Mouse (Mus musculus) spleen, adult 2 months (tissue): ENCODE results near the gene Sart3. TPM values are rescaled to one million over a fixed set of nuclear protein-coding genes. Genes with fewer than 3 reads are reported as not detected.
A peak's percentile ranks its signal among the peaks of the same experiment; 100 is the strongest.
"Not testable (repeated sequence)": the region's sequence is repeated elsewhere in the genome, so short reads cannot be mapped to it uniquely, and the experiment has no call there.

Experiments used
- DNase-seq, 2 experiments: peaks; one replicate each; pipeline versions ENCODE4 v3.0.0 to v3.0.0-alpha.2; 2012 to 2021; ENCODE audit warnings: low spot score in 2 of 2, low read depth in 1 of 2
- H3K27ac ChIP-seq: fragments of 200-500 bp; 2 replicates; pipeline ENCODE4 v1.5.1; 2012; ENCODE audit warnings: low read length, inconsistent platforms; ENCODE audit not compliant: insufficient read depth
- H3K27me3 ChIP-seq: fragments of 200-500 bp; 2 replicates; pipeline ENCODE4 v1.6.1; 2012; ENCODE audit warnings: mild to moderate bottlenecking, moderate library complexity, low read length, inconsistent platforms; ENCODE audit not compliant: control insufficient read depth, insufficient read depth
- H3K36me3 ChIP-seq: fragments of 200-500 bp; 2 replicates; pipeline ENCODE4 v1.6.1; 2012; ENCODE audit warnings: mild to moderate bottlenecking, low read length, inconsistent platforms; ENCODE audit not compliant: control insufficient read depth, insufficient read depth
- H3K4me1 ChIP-seq: fragments of 200-500 bp; 2 replicates; pipeline ENCODE4 v1.6.1; 2011; ENCODE audit warnings: inconsistent platforms; ENCODE audit not compliant: control insufficient read depth, insufficient read depth, insufficient read length
- H3K4me3 ChIP-seq: fragments of 200-500 bp; 2 replicates; pipeline ENCODE4 v1.5.1; 2011; ENCODE audit warnings: mild to moderate bottlenecking, inconsistent platforms; ENCODE audit not compliant: insufficient read depth, insufficient read length; ENCODE audit errors: extremely low read depth
- CTCF ChIP-seq: fragments of 200-500 bp; IDR thresholded peaks from 2 replicates; pipeline ENCODE4 v1.5.1; 2011; ENCODE audit warnings: mild to moderate bottlenecking, inconsistent platforms; ENCODE audit not compliant: insufficient read depth, insufficient read length, insufficient replicate concordance; ENCODE audit errors: extremely low read depth
- POLR2A ChIP-seq: fragments of 200-500 bp; IDR thresholded peaks from 2 replicates; pipeline ENCODE4 v1.6.1; 2011; ENCODE audit warnings: low read depth, low read length, inconsistent platforms
- WGBS: fragments of 180-500 bp; shearing (Covaris S2); methylation state at CpG from one replicate; pipeline ENCODE4 v1.1.7; 2018; 5-methylcytosine and 5-hydroxymethylcytosine counted together
- polyA plus RNA-seq: library from polyadenylated mRNA; depleted of rRNA; stranded (reverse); fragments of >200 nt; gene quantifications from 2 replicates; pipeline ENCODE4 v1.2.3, GENCODE M21; 2012

The Sart3 gene
- polyA plus RNA-seq, 1 experiment: 27.2 TPM

- Histone ChIP-seq H3K27ac (no peak overlapping the region), H3K4me3 (no peak overlapping the region), H3K27me3 (no peaks in the 10 kb centered on the region), H3K36me3 (no peaks in the 10 kb centered on the region), H3K4me1 (no peaks in the 10 kb centered on the region; the same call in 1 of the 2 replicates)
- DNase-seq: no peak
- 67% methylated on average over 7 of the region's 7 CpGs for WGBS
- no peak for TF ChIP-seq CTCF
- TF ChIP-seq POLR2A: no peak
These were observed 16.9 kb upstream of the Sart3 start for GRCm38 (mm10) chr5:113789075-113789788.

- Histone ChIP-seq H3K36me3 (no peaks in the 10 kb centered on the region), H3K27ac (no peak overlapping the region), H3K27me3 (no peaks in the 10 kb centered on the region), H3K4me3 (no peak overlapping the region), H3K4me1 (peaks cover 3% of the 10 kb centered on the region; the same call in 1 of the 2 replicates)
- no peak for DNase-seq
- TF ChIP-seq CTCF (no peak), POLR2A (no peak)
- WGBS: 88% methylated on average over 6 of the region's 6 CpGs
These were observed 16.3 kb upstream of the Sart3 start for GRCm38 (mm10) chr5:113788645-113789044.

- peak in 1 of 2 experiments; percentile 19 for DNase-seq
- no peak overlapping the region for H3K27ac ChIP-seq
- H3K36me3 ChIP-seq: no peaks in the 10 kb centered on the region
- H3K4me1 ChIP-seq: peaks cover 3% of the 10 kb centered on the region; the same call in 1 of the 2 replicates
- H3K27me3 ChIP-seq: no peaks in the 10 kb centered on the region
- WGBS: 8% methylated on average over 5 of the region's 5 CpGs
- TF ChIP-seq POLR2A (no peak), CTCF (no peak)
- H3K4me3 ChIP-seq: no peak overlapping the region
These were observed 14.7 kb upstream of the Sart3 start for GRCm38 (mm10) chr5:113786985-113787384.

- H3K4me3 ChIP-seq, H3K27ac ChIP-seq, DNase-seq, H3K27me3 ChIP-seq, H3K36me3 ChIP-seq, H3K4me1 ChIP-seq: not testable (repeated sequence)
- 64% methylated on average over 3 of the region's 3 CpGs for WGBS
These were observed 11.8 kb upstream of the Sart3 start for GRCm38 (mm10) chr5:113784104-113784503.

GRCm38 (mm10) chr5:113783581-113784001 lies 11.3 kb upstream of the Sart3 start:
- no peaks in the 10 kb centered on the region for H3K27me3 ChIP-seq
- no peaks in the 10 kb centered on the region for H3K36me3 ChIP-seq
- no peak overlapping the region for H3K4me3 ChIP-seq
- H3K27ac ChIP-seq: no peak overlapping the region
- 29% methylated on average over 12 of the region's 12 CpGs for WGBS
- DNase-seq: peak in 1 of 2 experiments; percentile 59
- peaks cover 3% of the 10 kb centered on the region; the same call in 1 of the 2 replicates for H3K4me1 ChIP-seq
- no peak for TF ChIP-seq CTCF
- TF ChIP-seq POLR2A: no peak

GRCm38 (mm10) chr5:113782624-113783023 lies 10.3 kb upstream of the Sart3 start:
- WGBS: 93% methylated on average over 7 of the region's 7 CpGs
- Histone ChIP-seq H3K27me3 (no peaks in the 10 kb centered on the region), H3K36me3 (no peaks in the 10 kb centered on the region), H3K27ac (no peak overlapping the region), H3K4me3 (no peak overlapping the region), H3K4me1 (peaks cover 4% of the 10 kb centered on the region; the same call in 1 of the 2 replicates)
- TF ChIP-seq CTCF (no peak), POLR2A (no peak)
- DNase-seq: no peak

GRCm38 (mm10) chr5:113781875-113782274 lies 9.6 kb upstream of the Sart3 start:
- Histone ChIP-seq H3K4me1 (peaks cover 5% of the 10 kb centered on the region; the same call in 1 of the 2 replicates), H3K4me3 (no peak overlapping the region), H3K27ac (no peak overlapping the region), H3K27me3 (no peaks in the 10 kb centered on the region), H3K36me3 (no peaks in the 10 kb centered on the region)
- DNase-seq: no peak
- WGBS: 87% methylated on average over 7 of the region's 7 CpGs
- TF ChIP-seq POLR2A (no peak), CTCF (no peak)
